Mouse (Mus musculus): ENCODE data around the gene She. TPM values are rescaled to one million over a fixed set of nuclear protein-coding genes. Genes with fewer than 3 reads are reported as not detected.

Gene She
- polyA plus RNA-seq, 1 experiment from 2014 or later = 1.1 TPM

GRCm38 (mm10) chr3:89897204-89897796, 66.1 kb downstream of the She start:
- Histone ChIP-seq H3K4me2 (replicated peaks) (no peak overlapping the region), H3K4me3 (no peak overlapping the region), H3K27ac (replicated peaks) (no peak overlapping the region), H3K4me1 (no peaks in the 10 kb centered on the region), H3K9me3 (no peaks in the 10 kb centered on the region), H3K36me3 (no peaks in the 10 kb centered on the region), H3K27me3 (no peaks in the 10 kb centered on the region), H3K9ac (replicated peaks) (no peak overlapping the region)
- no peak for ATAC-seq (replicated peaks)
- WGBS = 75% methylated on average over 8 of the region's 8 CpGs

DNA sequence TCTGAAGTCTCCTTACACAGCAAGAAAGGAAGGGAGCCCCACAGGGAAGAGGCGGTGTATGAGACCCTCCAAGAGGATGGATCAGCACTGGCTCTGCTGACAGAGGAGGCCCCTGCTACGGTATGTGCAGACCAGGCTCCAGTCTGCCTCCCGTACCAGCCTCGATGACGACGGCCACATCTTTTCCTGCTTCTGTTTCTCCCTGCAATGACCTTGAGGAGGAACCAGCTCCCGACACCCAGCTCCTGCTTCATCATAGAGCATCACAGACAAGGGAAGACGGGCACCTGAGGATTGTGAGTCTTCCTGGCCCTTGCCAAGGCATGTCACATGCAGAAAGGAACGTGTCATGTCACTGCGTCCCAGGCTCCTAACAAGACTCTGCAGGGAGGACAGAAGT, 66.8 kb downstream of the She start:
- no peaks in the 10 kb centered on the region for H3K9me3 ChIP-seq
- ATAC-seq (replicated peaks) = no peak
- H3K9ac ChIP-seq (replicated peaks) = no peak overlapping the region
- no peak overlapping the region for H3K4me3 ChIP-seq
- H3K4me2 ChIP-seq (replicated peaks) = no peak overlapping the region
- H3K27ac ChIP-seq (replicated peaks) = no peak overlapping the region
- H3K36me3 ChIP-seq = no peaks in the 10 kb centered on the region
- no peaks in the 10 kb centered on the region for H3K27me3 ChIP-seq
- 77% methylated on average over 10 of the region's 10 CpGs for WGBS
- no peaks in the 10 kb centered on the region for H3K4me1 ChIP-seq

DNA sequence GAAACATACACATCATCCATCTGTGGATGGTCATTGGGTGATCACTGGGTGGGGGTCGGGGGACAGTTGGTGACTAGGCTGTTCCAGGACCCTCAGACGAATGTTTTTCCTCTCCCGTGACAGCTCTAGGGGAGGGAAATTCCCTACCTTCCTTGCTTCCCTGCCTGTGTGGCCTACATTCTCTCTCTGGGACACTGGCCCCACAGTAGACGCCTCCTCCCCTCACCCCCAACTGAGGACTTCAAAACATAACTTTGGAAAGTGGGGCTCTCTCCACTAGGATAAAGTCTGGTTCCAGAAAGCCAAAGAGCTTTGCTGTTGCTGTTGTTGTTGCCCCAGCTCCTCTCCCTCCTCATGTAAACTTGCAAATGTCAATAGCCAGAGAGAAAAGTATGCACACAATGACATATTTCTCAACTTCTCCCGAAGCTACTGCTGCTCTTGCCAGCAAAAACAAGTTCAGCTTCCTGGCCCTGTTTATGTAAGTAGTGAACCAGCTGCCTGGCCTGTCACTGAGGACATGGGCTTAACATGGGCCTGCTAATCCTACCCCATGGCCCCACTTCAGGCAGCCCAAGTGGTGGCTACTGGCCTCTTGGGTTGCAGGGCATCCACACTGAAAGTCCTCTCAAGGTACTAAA, 67.8 kb downstream of the She start:
- no peaks in the 10 kb centered on the region for H3K9me3 ChIP-seq
- WGBS = 75% methylated on average over 5 of the region's 5 CpGs
- H3K36me3 ChIP-seq = no peaks in the 10 kb centered on the region
- H3K4me3 ChIP-seq = no peak overlapping the region
- H3K4me2 ChIP-seq (replicated peaks) = no peak overlapping the region
- H3K27ac ChIP-seq (replicated peaks) = no peak overlapping the region
- H3K27me3 ChIP-seq = no peaks in the 10 kb centered on the region
- H3K4me1 ChIP-seq = no peaks in the 10 kb centered on the region
- ATAC-seq (replicated peaks) = no peak
- no peak overlapping the region for H3K9ac ChIP-seq (replicated peaks)

DNA sequence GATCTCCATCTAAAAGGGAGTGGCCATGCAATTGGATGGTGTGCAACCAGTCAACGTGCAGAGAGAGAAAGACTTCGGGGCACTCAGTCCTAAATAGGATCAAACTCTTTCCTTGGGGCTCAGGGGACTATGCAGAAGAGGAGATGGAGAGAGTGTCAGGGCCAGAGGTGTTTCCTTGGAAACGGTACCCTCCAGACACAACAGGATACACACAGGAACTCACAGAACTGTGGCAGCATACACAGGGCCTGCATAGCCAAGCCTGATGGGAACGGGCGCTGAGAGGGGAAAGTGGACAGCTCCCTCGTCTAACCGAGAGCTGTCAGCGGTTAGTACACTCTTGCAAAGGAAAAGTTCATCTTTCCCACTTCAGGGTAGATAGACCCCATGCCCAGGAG, 68.3 kb downstream of the She start:
- Histone ChIP-seq H3K4me3 (no peak overlapping the region), H3K27me3 (no peaks in the 10 kb centered on the region), H3K4me1 (no peaks in the 10 kb centered on the region), H3K4me2 (replicated peaks) (no peak overlapping the region), H3K36me3 (no peaks in the 10 kb centered on the region), H3K27ac (replicated peaks) (no peak overlapping the region), H3K9ac (replicated peaks) (no peak overlapping the region), H3K9me3 (no peaks in the 10 kb centered on the region)
- ATAC-seq (replicated peaks) = no peak
- 80% methylated on average over 8 of the region's 8 CpGs for WGBS

GRCm38 (mm10) chr3:89907846-89908245, 76.7 kb downstream of the She start:
- Histone ChIP-seq H3K4me2 (replicated peaks) (no peak overlapping the region), H3K4me3 (no peak overlapping the region), H3K27ac (replicated peaks) (no peak overlapping the region), H3K9ac (replicated peaks) (no peak overlapping the region), H3K36me3 (no peaks in the 10 kb centered on the region), H3K27me3 (peaks cover 15% of the 10 kb centered on the region; the same call in 1 of the 2 replicates), H3K9me3 (no peaks in the 10 kb centered on the region), H3K4me1 (peaks cover 5% of the 10 kb centered on the region; the same call in 1 of the 2 replicates)
- 86% methylated on average over 3 of the region's 3 CpGs for WGBS
- no peak for ATAC-seq (replicated peaks)

Other genes with a start within 250 kb of the She start
- 25.0 and 25.6 TPM in 2 replicates for gene Adar, start 116.3 kb upstream of the She start, polyA plus RNA-seq (2015; fragmentation: Nextera tagmentation; extraction: Ambion mirVana)
- 25.9 and 26.8 TPM in 2 replicates for gene Chrnb2, start 66.7 kb upstream of the She start, polyA plus RNA-seq (2015; fragmentation: Nextera tagmentation; extraction: Ambion mirVana)
- gene Ube2q1, start 57.8 kb upstream of the She start, polyA plus RNA-seq (2015; fragmentation: Nextera tagmentation; extraction: Ambion mirVana) = 13.3 and 13.4 TPM in 2 replicates
- 0.73 and 0.82 TPM in 2 replicates for gene Il6ra, start 81.8 kb downstream of the She start, polyA plus RNA-seq (2015; fragmentation: Nextera tagmentation; extraction: Ambion mirVana)
- gene Atp8b2, start 132.1 kb downstream of the She start, polyA plus RNA-seq (2015; fragmentation: Nextera tagmentation; extraction: Ambion mirVana) = 10.6 and 14.4 TPM in 2 replicates
- 147 TPM in 2 replicates for gene Hax1, start 167.4 kb downstream of the She start, polyA plus RNA-seq (2015; fragmentation: Nextera tagmentation; extraction: Ambion mirVana)
- 215 and 217 TPM in 2 replicates for gene 4933434E20Rik, start 220.3 kb downstream of the She start, polyA plus RNA-seq (2015; fragmentation: Nextera tagmentation; extraction: Ambion mirVana)
- 149 and 159 TPM in 2 replicates for gene Ubap2l, start 221.3 kb downstream of the She start, polyA plus RNA-seq (2015; fragmentation: Nextera tagmentation; extraction: Ambion mirVana)
- 448 and 450 TPM in 2 replicates for gene Tpm3, start 241.3 kb downstream of the She start, polyA plus RNA-seq (2015; fragmentation: Nextera tagmentation; extraction: Ambion mirVana)

All from forebrain, embryonic 15.5 days (tissue).